Mouse (Mus musculus): ENCODE results near the gene Tmub2.

DNA sequence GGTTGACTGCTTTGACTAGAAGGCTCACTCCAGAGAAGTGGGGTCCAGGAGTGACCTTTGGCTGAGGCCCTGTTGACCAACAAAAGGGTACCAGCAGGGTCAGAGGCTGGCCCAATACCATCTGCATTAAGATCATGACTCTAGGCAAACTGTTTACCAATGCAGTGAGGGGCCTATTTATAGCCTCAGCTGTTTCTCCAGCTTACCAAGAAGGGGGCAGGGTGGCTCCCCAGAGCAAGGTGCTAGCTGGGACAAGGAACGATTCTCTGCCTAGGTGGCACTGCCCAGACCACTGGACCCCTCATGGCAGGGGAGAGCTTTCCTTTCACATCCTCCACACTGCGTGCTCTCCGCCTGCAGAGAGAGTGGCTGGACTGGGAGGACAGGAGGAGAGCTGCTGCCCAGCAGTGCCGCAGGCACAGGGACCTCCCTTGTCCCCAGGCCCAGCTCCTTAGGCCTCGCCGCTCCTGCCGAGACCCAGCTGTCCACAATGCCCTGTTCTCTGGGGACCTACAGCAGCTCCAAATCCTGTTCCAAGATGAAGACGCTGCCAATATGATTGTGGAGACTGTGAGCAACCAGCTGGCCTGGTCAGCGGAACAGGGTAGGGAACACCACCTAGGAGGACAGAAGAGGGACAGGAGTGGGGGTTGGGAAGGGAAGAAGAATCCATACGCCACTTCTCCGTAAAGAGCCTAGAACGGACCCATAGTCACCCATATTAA is 16.0 kb upstream of the Tmub2 start, which contains the start of gene Asb16:
- TF ChIP-seq CTCF (IDR thresholded peaks at IDR 0.05; ENCODE audit: borderline replicate concordance, extremely low read depth, insufficient read depth, insufficient read length) (no peak), POLR2A (IDR thresholded peaks at IDR 0.05; ENCODE audit: borderline replicate concordance, extremely low read depth, insufficient read depth, insufficient read length, poor library complexity, severe bottlenecking) (no peak)

Data from brain, embryonic 14.5 days (tissue).